ENCODE assay signal across 21 mouse cellular contexts in genomic region chr3:61418096-61418495, GRCm38 (mm10). TPM values are rescaled to one million over a fixed set of nuclear protein-coding genes. Genes with fewer than 3 reads are reported as not detected.
DNase-seq lines count a peak whose midpoint lies in the region; ATAC-seq and TF ChIP-seq lines count a peak whose summit lies in the region.
"Had no signal": no experiment of that assay in that cellular context is flagged by ENCODE, and none has a peak within 500 bp of the region (broad histone marks: within the 10 kb centered on the region; RNA-seq: fewer than 3 reads in every experiment).

No protein-coding gene starts in this region.

- no peak for ATAC-seq in midbrain, postnatal 0 days (ENCODE audit: low FRiP score)
- no peak for ATAC-seq in midbrain, embryonic 13.5 days
- ATAC-seq: forebrain, postnatal 0 days; intestine, embryonic 15.5 days had no signal

- no peak overlapping the region for H3K27ac ChIP-seq in midbrain, postnatal 0 days (ENCODE audit: low read depth, low read length)
- no peak overlapping the region for H3K27ac ChIP-seq in midbrain, embryonic 13.5 days
- H3K27ac ChIP-seq: embryonic facial prominence, embryonic 12.5 days; hindbrain, embryonic 12.5 days; intestine, embryonic 15.5 days had no signal

- 68% methylated on average over 3 of the region's 3 CpGs for WGBS in midbrain, postnatal 0 days
- WGBS in midbrain, embryonic 13.5 days, result 77% methylated on average over 3 of the region's 3 CpGs

- H3K9ac ChIP-seq in midbrain, postnatal 0 days (replicated peaks; ENCODE audit: low read length, poor library complexity, severe bottlenecking), result no peak overlapping the region
- H3K9ac ChIP-seq in midbrain, embryonic 13.5 days (replicated peaks), result no peak overlapping the region
- H3K9ac ChIP-seq: embryonic facial prominence, embryonic 12.5 days; forebrain, postnatal 0 days; heart, embryonic 12.5 days; hindbrain, embryonic 12.5 days; intestine, embryonic 15.5 days had no signal

- H3K9me3 ChIP-seq in midbrain, postnatal 0 days (ENCODE audit: low read length), result no peaks in the 10 kb centered on the region
- no peaks in the 10 kb centered on the region for H3K9me3 ChIP-seq in midbrain, embryonic 13.5 days
- H3K9me3 ChIP-seq: embryonic facial prominence, embryonic 12.5 days; heart, embryonic 12.5 days; hindbrain, embryonic 12.5 days; intestine, embryonic 15.5 days had no signal

- H3K27me3 ChIP-seq in midbrain, postnatal 0 days (ENCODE audit: insufficient read depth, low read length), result no peaks in the 10 kb centered on the region
- no peaks in the 10 kb centered on the region for H3K27me3 ChIP-seq in midbrain, embryonic 13.5 days
- H3K27me3 ChIP-seq: CH12.LX; embryonic facial prominence, embryonic 12.5 days; heart, embryonic 12.5 days; hindbrain, embryonic 12.5 days; intestine, embryonic 15.5 days had no signal

- no peaks in the 10 kb centered on the region for H3K4me1 ChIP-seq in midbrain, postnatal 0 days (ENCODE audit: insufficient read depth, low read length)
- peaks cover 3% of the 10 kb centered on the region; the same call in 1 of the 2 replicates for H3K4me1 ChIP-seq in midbrain, embryonic 13.5 days (replicated peaks)
- H3K4me1 ChIP-seq: embryonic facial prominence, embryonic 12.5 days; heart, embryonic 12.5 days; intestine, embryonic 15.5 days had no signal

- peak; percentile 20 to 28 for DNase-seq in cerebellum, postnatal 14 days
- no peak for DNase-seq in cerebellum, adult 11 months
- DNase-seq in layer of hippocampus, adult 18-20 months (ENCODE audit: low spot score in 2 of 2), result peak; percentile 7 to 40
- no peak for DNase-seq in layer of hippocampus, adult 9-11 months
- DNase-seq in midbrain, postnatal 0 days (ENCODE audit: low spot score), result peak; percentile 56
- DNase-seq in B cell, adult 2 months, result no peak
- DNase-seq: adrenal gland, adult 8-10 months; adrenal gland, postnatal 36 days; cerebellum, adult 18-20 months; cerebellum, adult 9-11 months; gastrocnemius, postnatal 14 days had no signal

- no peaks in the 10 kb centered on the region for H3K36me3 ChIP-seq in midbrain, postnatal 0 days (ENCODE audit: insufficient read depth, low read length)
- H3K36me3 ChIP-seq in midbrain, embryonic 13.5 days, result no peaks in the 10 kb centered on the region
- H3K36me3 ChIP-seq: embryonic facial prominence, embryonic 12.5 days; heart, embryonic 12.5 days; hindbrain, embryonic 12.5 days; intestine, embryonic 15.5 days had no signal

- H3K4me3 ChIP-seq in midbrain, postnatal 0 days (ENCODE audit: low read depth, low read length), result no peak overlapping the region
- H3K4me3 ChIP-seq in midbrain, embryonic 13.5 days (replicated peaks), result no peak overlapping the region
- H3K4me3 ChIP-seq: embryonic facial prominence, embryonic 12.5 days; heart, embryonic 12.5 days; hindbrain, embryonic 12.5 days; intestine, embryonic 15.5 days had no signal

- no peak for TF ChIP-seq CTCF in midbrain, postnatal 0 days (IDR thresholded peaks at IDR 0.05)

- no peak overlapping the region for H3K4me2 ChIP-seq in midbrain, postnatal 0 days (ENCODE audit: low read depth, low read length, poor library complexity, severe bottlenecking)
- H3K4me2 ChIP-seq in midbrain, embryonic 13.5 days (replicated peaks), result no peak overlapping the region
- H3K4me2 ChIP-seq: embryonic facial prominence, embryonic 12.5 days; heart, embryonic 12.5 days; hindbrain, embryonic 12.5 days; intestine, embryonic 15.5 days had no signal

RNA-seq across cellular contexts. Expression of gene B430305J03Rik, which starts 52.3 kb away (rescaled TPM):
- 1 to 10 TPM; 3.1 TPM for total RNA-seq in layer of hippocampus, adult 18-20 months (2021)
- total RNA-seq in midbrain, postnatal 0 days (2014; rRNA removed), result 1.8 and 2.6 TPM in 2 replicates
- not detected in 2 replicates for polyA plus RNA-seq in midbrain, postnatal 0 days (2015; fragmentation: Nextera tagmentation; extraction: Ambion mirVana)
- polyA plus RNA-seq in midbrain, embryonic 13.5 days (2015; fragmentation: Nextera tagmentation; extraction: Ambion mirVana), result not detected in 2 replicates
- total RNA-seq: CH12.LX; gastrocnemius, adult 18-20 months had no signal
- polyA plus RNA-seq: embryonic facial prominence, embryonic 12.5 days; forebrain, embryonic 11.5 days; forebrain, postnatal 0 days; heart, embryonic 12.5 days; heart, embryonic 16.5 days; hindbrain, embryonic 12.5 days; intestine, embryonic 15.5 days had no signal

RNA-seq across cellular contexts. Expression of gene Rap2b, which starts 56.7 kb away (rescaled TPM):
- total RNA-seq in layer of hippocampus, adult 18-20 months (2021), result 10 to 100 TPM; 41.9 to 44.7 TPM
- 7.6 and 12.0 TPM in 2 replicates for total RNA-seq in midbrain, postnatal 0 days (2014; rRNA removed)
- 14.9 and 16.8 TPM in 2 replicates for polyA plus RNA-seq in midbrain, postnatal 0 days (2015; fragmentation: Nextera tagmentation; extraction: Ambion mirVana)
- 11.9 and 12.0 TPM in 2 replicates for polyA plus RNA-seq in midbrain, embryonic 13.5 days (2015; fragmentation: Nextera tagmentation; extraction: Ambion mirVana)
- total RNA-seq: CH12.LX had no signal

Comparison
In these comparisons a context has a peak if more than half of its experiments do, and no peak if none do; other contexts are left out.
1. DNase-seq: peak in cerebellum, postnatal 14 days (2 of 2), layer of hippocampus, adult 18-20 months (2 of 2) and midbrain, postnatal 0 days (single experiment); none in cerebellum, adult 11 months (single experiment), layer of hippocampus, adult 9-11 months (single experiment) and B cell, adult 2 months (0 of 2).